Mouse (Mus musculus) embryonic facial prominence, embryonic 10.5 days (tissue): ENCODE results near the gene Fkbp8. TPM values are rescaled to one million over a fixed set of nuclear protein-coding genes. Genes with fewer than 3 reads are reported as not detected.

ENCODE experiments used
- DNase-seq: peaks from one replicate; pipeline ENCODE4 v3.0.0-alpha.2; 2017; ENCODE audit warnings: low spot score
- H3K27ac ChIP-seq: fragments of 300-500 bp; sonication (generic); replicated peaks from 2 replicates; pipeline ENCODE4 v1.5.1; 2016; ENCODE audit warnings: mild to moderate bottlenecking
- H3K27me3 ChIP-seq: fragments of 300-500 bp; sonication (generic); replicated peaks from 2 replicates; pipeline ENCODE4 v1.6.1; 2016; ENCODE audit warnings: low read depth, mild to moderate bottlenecking; ENCODE audit not compliant: poor library complexity, severe bottlenecking
- H3K36me3 ChIP-seq: fragments of 300-500 bp; sonication (generic); replicated peaks from 2 replicates; pipeline ENCODE4 v1.6.1; 2016; ENCODE audit warnings: mild to moderate bottlenecking, moderate library complexity
- H3K4me1 ChIP-seq: fragments of 300-500 bp; sonication (generic); 2 replicates; pipeline ENCODE4 v1.6.1; 2016
- H3K4me3 ChIP-seq: fragments of 300-500 bp; sonication (generic); 2 replicates; pipeline ENCODE4 v1.5.1; 2016; ENCODE audit warnings: mild to moderate bottlenecking, moderate library complexity
- H3K9me3 ChIP-seq: fragments of 300-500 bp; sonication (generic); 2 replicates; pipeline ENCODE4 v1.6.1; 2016; ENCODE audit warnings: mild to moderate bottlenecking
- WGBS: fragments of 180-500 bp; shearing (Covaris S2); methylation state at CpG from one replicate; pipeline ENCODE4 v1.1.7; 2016; 5-methylcytosine and 5-hydroxymethylcytosine counted together
- polyA plus RNA-seq: library from polyadenylated mRNA; unstranded; fragments of >200 nt; fragmentation: Nextera tagmentation; extraction: Ambion mirVana; gene quantifications from 2 replicates; pipeline ENCODE4 v1.2.1, GENCODE M21; 2016

Gene Fkbp8
- polyA plus RNA-seq, 1 experiment from 2014 or later = 285 TPM

DNA sequence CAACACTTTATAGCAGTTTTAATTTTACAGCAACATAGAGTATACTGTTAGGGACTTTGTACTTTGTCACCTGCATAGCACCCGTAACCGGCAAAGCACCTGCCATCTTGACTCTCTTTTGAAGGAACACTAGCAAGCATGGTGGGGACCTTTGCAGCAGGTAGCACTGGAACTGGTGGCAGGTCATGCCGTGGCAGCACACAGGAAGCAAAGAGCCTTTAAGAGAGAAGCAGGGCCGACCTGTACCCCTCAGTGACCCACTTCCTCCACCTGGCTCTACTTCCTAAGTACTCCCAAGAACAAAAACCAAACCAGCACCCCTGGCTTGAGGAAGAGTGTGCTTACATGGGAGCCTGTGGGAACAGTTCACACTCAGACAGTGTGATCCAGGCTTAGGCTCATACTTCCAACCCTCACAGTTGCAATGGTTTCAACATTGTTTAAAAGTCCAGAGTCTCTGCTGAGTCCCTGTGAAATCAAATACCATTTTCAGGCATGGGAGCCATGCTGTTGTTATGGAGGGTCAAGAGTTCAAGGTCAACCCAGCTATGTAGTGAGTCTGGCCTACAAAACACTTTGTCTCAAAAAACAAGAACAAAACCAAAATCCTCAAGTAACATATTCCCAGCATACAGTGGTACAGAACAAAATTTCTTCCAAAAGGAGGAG lies 27.7 kb downstream of the Fkbp8 start:
- peaks cover 5% of the 10 kb centered on the region for H3K36me3 ChIP-seq

DNA sequence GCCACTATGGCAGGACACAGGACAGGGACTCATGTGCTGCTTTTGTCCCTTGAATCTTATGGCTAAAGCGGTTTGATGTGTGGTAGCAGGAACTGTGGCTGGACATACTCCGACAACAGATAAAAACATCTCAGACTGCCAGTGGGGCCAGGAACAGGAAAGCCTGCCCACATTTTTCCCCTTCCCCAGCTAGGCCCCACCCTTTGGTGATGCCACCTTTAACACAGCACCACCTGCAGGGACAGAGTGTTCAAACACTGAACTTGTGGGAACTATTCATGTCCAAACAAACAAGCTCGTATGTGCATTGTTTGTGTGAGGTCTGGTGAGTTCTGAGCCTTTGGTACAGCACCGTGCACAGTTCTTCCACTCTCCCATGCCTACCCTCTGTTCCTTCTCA lies 30.8 kb downstream of the Fkbp8 start:
- Histone ChIP-seq H3K4me1 (peaks cover 17% of the 10 kb centered on the region), H3K27ac (no peak overlapping the region), H3K27me3 (no peaks in the 10 kb centered on the region), H3K9me3 (no peaks in the 10 kb centered on the region), H3K4me3 (no peak overlapping the region), H3K36me3 (peaks cover 5% of the 10 kb centered on the region)
- DNase-seq = no peak
- 76% methylated on average over 4 of the region's 4 CpGs for WGBS

More for the DNA sequence above, 27.7 kb downstream of the Fkbp8 start:
- Histone ChIP-seq H3K4me1 (peaks cover 17% of the 10 kb centered on the region; the same call in 1 of the 2 replicates), H3K27ac (no peak overlapping the region), H3K4me3 (no peak overlapping the region), H3K9me3 (no peaks in the 10 kb centered on the region), H3K27me3 (no peaks in the 10 kb centered on the region)
- DNase-seq = no peak
- 88% methylated on average over 4 of the region's 4 CpGs for WGBS

DNA sequence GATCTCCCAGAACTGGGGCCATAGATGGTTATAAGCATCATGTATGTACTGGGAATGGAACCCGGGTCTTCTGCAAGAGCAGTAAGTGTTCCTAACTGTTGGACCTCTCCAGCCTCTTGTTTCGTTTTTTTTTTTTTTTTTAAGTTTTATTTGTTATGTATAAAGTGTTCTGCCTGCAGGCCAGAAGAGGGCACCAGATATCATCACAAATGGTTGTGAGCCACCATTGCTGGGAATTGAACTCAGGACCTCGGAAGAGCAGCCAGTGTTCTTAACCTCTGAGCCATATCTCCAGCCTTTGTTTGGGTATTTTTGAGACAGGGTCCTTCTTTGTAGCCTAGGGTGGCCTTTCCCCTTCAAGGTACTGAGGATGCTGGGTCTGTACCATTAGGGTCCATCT lies 31.5 kb downstream of the Fkbp8 start:
- Histone ChIP-seq H3K27ac (no peak overlapping the region), H3K4me3 (no peak overlapping the region), H3K27me3 (no peaks in the 10 kb centered on the region), H3K9me3 (no peaks in the 10 kb centered on the region), H3K4me1 (peaks cover 17% of the 10 kb centered on the region), H3K36me3 (peaks cover 5% of the 10 kb centered on the region)
- WGBS = 73% methylated on average over 3 of the region's 3 CpGs
- no peak for DNase-seq

DNA sequence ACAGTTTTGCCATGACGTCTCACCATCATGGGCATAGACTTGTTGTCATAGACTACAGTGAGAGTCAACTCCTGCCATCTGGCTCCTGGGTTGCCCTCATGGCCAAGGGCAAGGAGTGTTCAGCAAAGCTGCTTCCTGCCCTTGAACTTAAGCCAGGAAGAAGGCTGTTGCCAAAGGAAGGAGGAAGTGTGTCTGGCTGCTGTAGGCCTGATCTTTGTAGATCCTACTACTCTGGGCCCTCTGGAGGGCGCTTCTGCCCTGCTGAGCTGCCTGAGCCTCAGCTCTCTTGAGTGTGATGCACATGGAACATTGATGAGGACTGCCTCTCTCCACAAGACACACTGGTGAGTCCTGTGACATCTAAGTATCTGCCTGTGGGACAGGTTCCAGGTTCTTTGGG lies 32.6 kb downstream of the Fkbp8 start:
- Histone ChIP-seq H3K27me3 (no peaks in the 10 kb centered on the region), H3K36me3 (peaks cover 5% of the 10 kb centered on the region), H3K27ac (no peak overlapping the region), H3K4me3 (no peak overlapping the region), H3K4me1 (peaks cover 21% of the 10 kb centered on the region), H3K9me3 (no peaks in the 10 kb centered on the region)
- WGBS = 85% methylated on average over 2 of the region's 2 CpGs
- no peak for DNase-seq

DNA sequence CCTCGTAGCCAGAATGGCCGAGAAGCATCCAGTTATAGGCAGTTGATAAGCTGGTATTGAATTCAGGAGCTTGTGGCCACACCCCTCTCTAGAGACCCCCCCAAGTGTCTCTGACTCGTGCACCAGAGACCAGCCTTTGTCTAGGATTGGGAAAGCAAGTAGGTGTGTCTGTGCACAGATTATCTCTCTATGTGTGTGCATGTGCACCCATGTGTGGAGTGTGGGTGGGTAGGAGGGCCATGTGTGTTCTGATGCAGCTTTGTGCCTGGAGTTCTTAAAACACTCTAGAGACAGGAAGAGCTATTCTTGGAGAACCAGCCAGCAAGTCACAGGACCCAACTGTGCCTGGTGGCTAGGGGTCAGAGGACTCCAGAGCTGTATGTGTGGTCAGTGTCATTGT lies 33.0 kb downstream of the Fkbp8 start:
- WGBS = 76% methylated on average over 3 of the region's 3 CpGs
- Histone ChIP-seq H3K27ac (no peak overlapping the region), H3K27me3 (no peaks in the 10 kb centered on the region), H3K4me1 (peaks cover 21% of the 10 kb centered on the region), H3K36me3 (peaks cover 6% of the 10 kb centered on the region), H3K9me3 (no peaks in the 10 kb centered on the region), H3K4me3 (no peak overlapping the region)
- no peak for DNase-seq

DNA sequence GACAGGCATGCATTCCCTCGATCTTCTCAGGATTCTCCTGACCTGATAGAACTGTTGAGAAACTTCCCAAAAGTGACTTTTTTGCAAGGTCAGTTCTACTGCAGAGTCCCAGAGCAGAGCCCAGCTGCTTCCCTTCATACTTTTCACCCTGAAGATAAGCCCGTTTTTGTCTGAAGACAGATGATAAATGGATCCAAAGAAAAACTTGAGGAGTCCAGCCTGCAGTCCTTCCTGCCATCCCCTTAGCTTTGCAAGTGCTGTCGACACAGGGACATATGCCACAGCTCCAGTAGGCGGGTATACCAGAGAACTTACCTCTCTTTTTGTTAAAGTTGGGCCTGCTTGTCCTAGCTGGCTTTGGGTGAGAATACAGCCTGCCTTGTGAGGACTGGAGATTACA lies 33.8 kb downstream of the Fkbp8 start:
- 76% methylated on average over 4 of the region's 4 CpGs for WGBS
- no peak overlapping the region for H3K27ac ChIP-seq

DNA sequence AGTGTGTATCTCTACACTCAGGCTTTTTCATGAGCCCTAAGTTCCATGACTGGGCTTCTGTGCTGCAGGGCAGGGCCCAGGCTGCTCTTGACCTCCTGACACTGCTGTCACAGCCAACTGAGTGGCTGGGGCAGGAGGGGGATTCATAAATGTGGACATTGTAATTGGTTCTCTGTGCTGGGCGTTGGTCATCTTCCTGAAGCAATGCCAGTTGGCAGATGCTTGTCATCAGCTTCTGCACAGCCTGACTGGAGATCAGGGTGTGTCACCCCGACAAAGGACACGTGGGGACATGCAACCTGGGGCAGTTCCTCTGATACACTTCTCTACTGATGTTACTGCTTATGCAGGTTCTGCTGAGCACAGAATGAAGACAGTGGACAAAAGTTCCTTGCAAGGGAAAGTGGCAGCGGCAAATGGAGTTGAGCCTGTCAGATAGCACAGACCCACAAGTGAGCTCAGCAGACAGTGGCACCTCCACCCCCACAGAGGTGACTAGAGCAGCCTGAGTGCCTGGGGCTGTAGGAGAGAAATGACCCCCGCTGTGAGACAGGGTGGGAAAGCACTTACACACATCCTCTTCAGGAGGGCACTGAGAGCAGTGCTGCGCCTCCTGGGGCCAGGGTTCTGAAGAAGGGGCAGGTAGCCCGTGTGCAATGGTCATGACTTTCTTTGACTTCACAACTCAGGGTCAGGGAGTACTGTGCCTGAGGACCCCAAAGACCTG lies 34.4 kb downstream of the Fkbp8 start:
- H3K27ac ChIP-seq = no peak overlapping the region
- peaks cover 8% of the 10 kb centered on the region; the same call in 1 of the 2 replicates for H3K36me3 ChIP-seq
- H3K27me3 ChIP-seq = no peaks in the 10 kb centered on the region
- no peaks in the 10 kb centered on the region for H3K9me3 ChIP-seq
- 69% methylated on average over 7 of the region's 7 CpGs for WGBS
- H3K4me3 ChIP-seq = no peak overlapping the region
- H3K4me1 ChIP-seq = peaks cover 24% of the 10 kb centered on the region
- DNase-seq = no peak

More for the DNA sequence above, 33.8 kb downstream of the Fkbp8 start:
- no peak for DNase-seq
- H3K36me3 ChIP-seq = 0 out of 2 replicates have a peak, but pooled peaks cover 4% of the 10 kb centered on the region
- H3K4me1 ChIP-seq = peaks cover 24% of the 10 kb centered on the region
- no peaks in the 10 kb centered on the region for H3K27me3 ChIP-seq
- H3K4me3 ChIP-seq = no peak overlapping the region
- H3K9me3 ChIP-seq = no peaks in the 10 kb centered on the region

DNA sequence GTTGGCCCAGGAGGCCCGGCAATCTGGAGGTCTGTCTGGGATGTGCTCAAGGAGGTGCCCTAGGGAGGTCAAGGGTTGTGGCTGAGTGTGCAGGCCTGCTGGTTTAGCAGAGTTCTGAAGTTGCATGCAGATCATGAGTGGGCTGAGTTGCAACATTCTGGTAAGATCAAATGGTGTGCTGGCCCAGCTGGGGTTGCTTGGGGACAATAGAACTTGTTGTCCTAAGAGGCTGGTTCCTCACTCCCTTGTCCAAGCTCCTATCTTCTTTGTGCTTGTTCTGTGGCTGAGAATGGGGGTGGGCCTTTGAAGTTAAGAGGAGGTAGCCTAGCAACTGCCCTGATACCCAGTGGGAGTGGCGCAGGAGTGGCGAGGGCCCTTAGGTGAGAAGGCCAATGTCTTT lies 35.3 kb downstream of the Fkbp8 start:
- 82% methylated on average over 3 of the region's 3 CpGs for WGBS
- Histone ChIP-seq H3K4me1 (peaks cover 24% of the 10 kb centered on the region), H3K27me3 (no peaks in the 10 kb centered on the region), H3K9me3 (no peaks in the 10 kb centered on the region), H3K27ac (no peak overlapping the region), H3K4me3 (no peak overlapping the region), H3K36me3 (peaks cover 8% of the 10 kb centered on the region; the same call in 1 of the 2 replicates)
- DNase-seq = no peak

DNA sequence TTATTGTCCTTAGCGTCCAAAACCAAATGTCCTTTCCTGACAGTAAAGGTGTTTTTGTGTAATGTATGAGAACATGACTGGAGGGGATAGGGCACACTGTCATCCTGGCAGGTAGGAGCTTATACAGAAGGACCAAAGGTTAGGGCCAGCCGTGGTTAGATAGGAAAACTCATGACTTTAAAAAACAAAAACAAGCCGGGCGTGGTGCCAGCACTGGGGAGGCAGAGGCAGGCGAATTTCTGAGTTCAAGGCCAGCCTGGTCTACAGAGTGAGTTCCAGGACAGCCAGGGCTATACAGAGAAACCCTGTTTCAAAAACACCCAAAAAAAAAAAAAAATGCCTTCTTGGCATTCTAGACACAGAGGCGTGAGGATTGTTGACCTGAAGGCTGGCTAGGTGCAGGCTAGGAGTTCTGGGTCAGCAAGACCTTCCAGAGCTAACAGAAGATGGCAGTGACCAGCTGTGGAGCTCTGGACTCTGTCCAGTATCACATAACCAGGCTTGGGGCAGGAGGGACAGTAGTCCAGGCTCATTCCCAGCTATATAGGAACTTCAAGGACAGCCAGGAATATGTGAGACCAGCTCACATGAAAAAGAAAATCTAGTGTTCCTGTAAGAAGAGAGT lies 36.4 kb downstream of the Fkbp8 start:
- no peak for DNase-seq
- peaks cover 24% of the 10 kb centered on the region for H3K4me1 ChIP-seq
- no peak overlapping the region for H3K4me3 ChIP-seq
- 93% methylated on average over 6 of the region's 6 CpGs for WGBS
- H3K9me3 ChIP-seq = no peaks in the 10 kb centered on the region
- no peaks in the 10 kb centered on the region for H3K27me3 ChIP-seq
- peaks cover 11% of the 10 kb centered on the region; the same call in 1 of the 2 replicates for H3K36me3 ChIP-seq
- H3K27ac ChIP-seq = no peak overlapping the region

DNA sequence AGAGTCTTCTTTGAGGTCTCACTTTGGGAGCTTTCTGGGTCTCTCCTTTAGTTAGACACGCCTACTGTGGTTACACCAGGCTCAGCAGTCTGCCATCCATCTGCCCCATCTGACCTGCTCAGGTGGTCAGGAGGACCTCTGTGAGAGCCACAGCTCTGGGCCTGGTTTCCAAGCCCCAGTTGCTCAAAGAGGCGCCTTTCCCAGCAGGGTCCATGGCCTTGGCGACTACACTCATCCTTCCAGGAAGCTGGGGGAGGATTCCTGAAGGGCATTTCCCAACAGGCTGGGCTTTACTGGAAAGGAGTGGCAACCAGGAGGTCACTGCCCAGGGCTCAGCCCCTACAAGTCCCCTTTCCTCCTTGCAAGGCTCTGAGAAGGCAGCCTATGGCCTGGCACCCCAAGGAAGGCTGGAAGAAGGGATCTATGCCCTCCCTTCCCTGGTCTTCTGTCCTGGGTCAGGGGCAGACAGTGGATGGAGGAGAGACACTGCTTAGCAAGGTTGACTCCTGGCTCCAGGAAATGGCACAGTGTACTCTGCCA lies 37.2 kb downstream of the Fkbp8 start:
- Histone ChIP-seq H3K4me1 (peaks cover 24% of the 10 kb centered on the region), H3K4me3 (no peak overlapping the region), H3K27ac (no peak overlapping the region), H3K36me3 (peaks cover 11% of the 10 kb centered on the region; the same call in 1 of the 2 replicates), H3K9me3 (no peaks in the 10 kb centered on the region), H3K27me3 (no peaks in the 10 kb centered on the region)
- WGBS = 77% methylated on average over 3 of the region's 3 CpGs
- DNase-seq = no peak

DNA sequence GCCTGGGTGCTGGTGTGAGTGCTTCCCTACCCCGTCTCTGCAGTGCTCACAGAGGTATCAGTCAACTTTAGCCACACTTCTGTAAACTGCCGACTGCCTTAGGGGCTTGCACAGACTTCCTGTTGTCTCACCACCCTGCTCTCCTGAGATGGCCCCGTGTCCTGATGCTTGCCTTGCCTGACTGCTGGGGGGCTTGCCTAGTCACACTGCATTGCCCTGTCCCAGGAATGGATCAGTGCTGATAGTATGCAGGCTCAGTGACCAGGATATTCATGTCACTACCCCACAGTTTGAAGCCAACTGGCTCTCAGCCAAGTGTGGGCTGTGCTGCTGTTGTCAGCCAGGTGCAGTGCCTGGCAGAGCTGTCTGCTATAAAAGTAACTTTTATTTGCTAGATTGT lies 38.0 kb downstream of the Fkbp8 start:
- DNase-seq = no peak
- Histone ChIP-seq H3K4me1 (peaks cover 21% of the 10 kb centered on the region), H3K36me3 (peaks cover 11% of the 10 kb centered on the region; the same call in 1 of the 2 replicates), H3K27ac (no peak overlapping the region), H3K9me3 (no peaks in the 10 kb centered on the region), H3K4me3 (no peak overlapping the region), H3K27me3 (no peaks in the 10 kb centered on the region)
- 55% methylated on average over 3 of the region's 3 CpGs for WGBS

DNA sequence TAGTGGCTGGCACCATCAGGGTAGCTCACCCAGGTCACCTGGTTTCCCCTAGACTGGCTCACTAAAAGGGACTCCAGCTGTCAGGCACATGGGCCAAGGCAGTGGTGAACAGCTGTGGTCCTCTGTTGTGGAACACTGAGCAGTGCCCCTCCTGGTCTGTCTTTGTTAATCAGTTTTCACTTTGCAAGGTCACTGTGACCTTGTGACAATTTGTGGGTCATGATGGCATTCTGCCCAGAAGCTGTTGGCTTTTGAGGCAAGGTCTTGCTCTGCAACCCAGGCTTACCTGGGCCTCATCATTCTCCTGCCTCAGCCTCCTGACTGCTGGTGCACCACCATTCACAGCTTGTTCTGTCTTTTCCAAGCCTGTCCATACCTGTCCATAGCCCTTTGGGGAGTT lies 42.8 kb downstream of the Fkbp8 start:
- H3K27me3 ChIP-seq = no peaks in the 10 kb centered on the region
- H3K9me3 ChIP-seq = no peaks in the 10 kb centered on the region
- H3K4me3 ChIP-seq = no peak overlapping the region
- H3K36me3 ChIP-seq = peaks cover 38% of the 10 kb centered on the region
- H3K27ac ChIP-seq = no peak overlapping the region
- H3K4me1 ChIP-seq = peaks cover 8% of the 10 kb centered on the region
- DNase-seq = no peak
